Mouse (Mus musculus) bone marrow, adult 2 months (tissue): ENCODE measurements around the gene Dock8.

Experiments
- CTCF ChIP-seq: fragments of 200-500 bp; IDR thresholded peaks from 2 replicates; pipeline ENCODE4 v1.5.1; 2011; ENCODE audit warnings: low read length, control low read depth; ENCODE audit not compliant: control insufficient read depth, insufficient read depth
- POLR2A ChIP-seq: fragments of 200-500 bp; IDR thresholded peaks from 2 replicates; pipeline ENCODE4 v1.6.1; 2011; ENCODE audit warnings: low read depth, mild to moderate bottlenecking, control low read depth, low read length, borderline replicate concordance; ENCODE audit not compliant: control insufficient read depth

DNA sequence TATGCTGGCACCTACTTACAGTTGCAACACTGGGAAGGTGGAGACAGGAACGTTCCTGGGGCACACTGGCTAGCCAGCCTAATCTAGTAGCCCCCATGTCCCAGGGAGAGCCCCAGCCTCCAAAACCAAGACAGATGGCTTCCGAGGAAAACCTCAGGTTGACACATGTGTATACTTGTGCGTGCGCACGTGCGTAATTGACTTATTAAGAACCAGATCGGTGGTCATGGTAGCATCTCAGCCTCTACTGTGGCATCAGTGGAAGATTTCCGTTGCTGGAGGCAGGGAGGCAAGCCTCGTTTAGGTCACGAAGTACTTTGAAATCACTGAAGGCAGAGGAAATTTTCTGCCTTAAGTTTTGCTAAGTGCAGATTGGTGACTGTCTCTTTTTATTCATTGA is 56.9 kb downstream of the Dock8 start:
- TF ChIP-seq CTCF (no peak), POLR2A (no peak)
